Mouse (Mus musculus) right cerebral cortex, postnatal 25 days (tissue): ENCODE data around the gene Tia1.
A peak's percentile ranks its signal among the peaks of the same experiment; 100 is the strongest.

Experiments
- DNase-seq: peaks from one replicate; pipeline ENCODE4 v3.0.0; 2022

Tia1 gene

DNA sequence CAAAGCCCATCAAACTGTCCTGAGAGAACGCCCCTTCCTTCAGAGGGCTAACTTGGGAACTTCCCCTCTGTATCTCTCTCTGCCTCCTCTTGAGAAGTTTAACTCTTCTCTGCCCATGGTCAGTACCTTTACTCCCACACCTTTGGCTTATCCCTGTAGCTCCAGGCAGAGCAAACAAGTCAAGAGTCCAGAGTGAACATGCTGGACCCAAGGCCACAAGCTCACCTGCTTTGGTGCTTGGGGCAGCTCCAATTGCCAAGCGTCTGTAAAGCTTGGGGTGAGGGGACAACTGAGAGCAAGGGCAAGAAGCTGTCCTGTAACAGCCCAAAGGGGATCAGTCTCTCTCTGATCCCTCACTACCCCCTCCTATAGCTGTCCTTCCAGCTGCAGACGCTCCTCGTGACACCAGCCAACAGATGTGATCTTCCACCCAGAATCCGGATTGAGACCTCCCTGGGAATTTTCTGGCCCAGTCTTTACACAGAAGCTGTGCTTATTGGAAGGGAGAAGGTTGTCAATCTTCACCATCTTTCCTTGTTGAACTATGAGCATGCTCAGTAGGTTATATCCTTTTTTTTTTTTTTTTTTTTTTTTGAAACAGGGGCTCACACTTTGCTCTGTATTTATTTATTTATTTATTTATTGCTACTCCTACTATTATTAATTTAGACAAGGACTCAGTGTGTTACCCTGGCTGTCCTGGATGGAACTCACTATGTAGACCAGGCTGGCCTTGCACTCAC lies 18.5 kb upstream of the Tia1 start:
- DNase-seq: no peak

DNA sequence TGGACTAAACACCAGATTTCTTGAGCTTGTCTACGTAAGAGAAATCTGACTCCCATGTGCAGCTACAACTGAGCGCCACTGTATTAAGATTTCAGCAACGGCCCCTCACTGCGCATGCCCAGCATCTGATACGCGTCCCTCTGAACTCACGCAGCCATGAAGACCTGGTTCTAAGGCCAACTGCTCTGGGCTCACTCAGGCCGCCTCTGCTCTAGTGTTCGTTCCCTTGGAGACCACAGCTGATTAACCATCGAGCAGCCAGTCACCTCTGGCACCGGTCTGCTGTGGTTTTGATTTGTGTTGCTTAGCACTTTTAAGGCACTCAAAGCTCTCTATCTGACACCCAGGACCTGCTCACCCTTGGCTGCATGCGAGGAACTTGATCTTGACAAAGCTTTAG lies 16.7 kb upstream of the Tia1 start:
- no peak for DNase-seq

DNA sequence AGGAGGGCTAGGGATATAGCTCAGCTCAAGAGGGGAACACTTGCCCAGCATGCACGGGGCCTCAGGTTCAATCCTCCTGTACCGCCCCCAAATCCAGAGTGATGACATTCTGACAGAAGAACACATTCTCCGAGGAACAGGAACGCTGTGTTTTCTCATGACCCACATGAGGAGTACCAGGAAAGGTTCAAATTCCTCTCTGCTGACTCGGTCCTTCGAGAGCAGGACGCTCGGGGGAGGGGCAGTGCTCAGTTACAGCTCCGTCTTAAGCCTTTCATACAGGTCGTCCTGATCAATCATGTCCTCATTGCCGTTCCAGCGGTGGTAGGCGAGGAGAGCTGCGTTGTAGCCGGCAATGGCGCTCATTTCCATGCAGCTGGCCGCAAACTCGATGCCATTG lies 15.6 kb upstream of the Tia1 start:
- no peak for DNase-seq

DNA sequence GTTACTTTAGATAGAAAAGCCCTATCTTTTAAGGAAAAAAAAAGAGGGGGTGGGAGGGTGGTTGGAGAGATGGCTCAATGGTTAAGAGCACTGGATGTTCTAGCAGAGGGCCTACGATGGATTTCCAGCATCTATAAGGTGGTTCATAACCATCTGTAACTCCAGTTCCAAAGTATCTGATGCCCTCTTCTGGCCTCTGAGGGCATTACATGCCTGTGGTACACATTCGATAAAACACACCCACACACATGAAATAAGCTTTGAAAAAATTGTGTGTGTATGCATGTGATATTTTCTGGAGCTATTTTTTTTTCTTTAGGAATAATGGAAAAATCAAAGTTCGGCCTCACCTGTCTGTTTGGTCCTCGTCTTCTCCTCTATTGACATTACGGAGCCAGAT lies 12.7 kb upstream of the Tia1 start:
- no peak for DNase-seq

DNA sequence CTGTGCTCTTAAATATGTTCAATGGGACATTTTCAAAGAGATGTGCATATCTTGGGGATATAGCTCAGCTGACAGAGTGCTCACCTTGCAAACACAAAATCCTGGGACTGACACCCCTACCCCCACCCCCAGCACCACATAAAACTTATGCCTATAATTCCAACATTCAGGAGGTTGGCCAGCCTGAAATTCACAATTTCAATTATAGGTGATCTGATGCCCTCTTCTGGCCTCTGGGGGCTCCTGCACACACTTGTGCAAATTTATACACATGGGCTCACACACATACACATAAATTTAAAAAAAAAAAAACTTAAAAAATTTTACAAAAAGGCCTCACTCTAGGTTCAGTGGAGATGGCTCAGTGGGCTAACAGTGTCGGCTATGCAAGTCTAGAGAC lies 10.8 kb upstream of the Tia1 start:
- no peak for DNase-seq

DNA sequence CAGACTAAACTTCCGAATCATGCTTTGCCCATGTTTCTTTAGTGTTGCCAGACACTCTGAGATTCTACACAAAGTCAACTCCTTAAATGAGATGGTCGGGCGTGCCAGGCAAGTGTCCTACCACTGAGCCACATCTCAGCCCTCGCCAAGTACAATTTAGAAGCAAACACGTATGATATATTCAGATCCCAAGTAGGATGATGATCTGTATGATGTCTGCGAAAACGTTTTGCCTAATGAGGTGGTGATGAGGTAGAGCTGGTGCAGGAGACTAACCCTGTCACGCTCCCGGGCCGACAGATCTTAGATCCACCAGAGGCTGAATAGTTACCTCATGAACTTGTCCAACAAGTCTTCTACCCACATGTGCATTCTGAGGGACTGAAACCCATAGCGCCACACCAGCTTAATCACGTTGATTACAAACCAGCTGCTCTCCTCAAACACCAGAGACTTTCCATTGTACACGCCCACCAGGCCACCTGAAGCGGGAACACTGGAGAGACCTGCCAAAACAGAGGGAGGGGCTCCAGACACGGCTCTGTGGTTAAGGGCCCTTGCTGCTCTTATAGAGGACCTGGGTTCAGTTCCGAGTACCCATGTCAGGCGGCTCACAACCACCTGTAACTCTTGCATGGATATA lies 9.8 kb upstream of the Tia1 start:
- DNase-seq: no peak

DNA sequence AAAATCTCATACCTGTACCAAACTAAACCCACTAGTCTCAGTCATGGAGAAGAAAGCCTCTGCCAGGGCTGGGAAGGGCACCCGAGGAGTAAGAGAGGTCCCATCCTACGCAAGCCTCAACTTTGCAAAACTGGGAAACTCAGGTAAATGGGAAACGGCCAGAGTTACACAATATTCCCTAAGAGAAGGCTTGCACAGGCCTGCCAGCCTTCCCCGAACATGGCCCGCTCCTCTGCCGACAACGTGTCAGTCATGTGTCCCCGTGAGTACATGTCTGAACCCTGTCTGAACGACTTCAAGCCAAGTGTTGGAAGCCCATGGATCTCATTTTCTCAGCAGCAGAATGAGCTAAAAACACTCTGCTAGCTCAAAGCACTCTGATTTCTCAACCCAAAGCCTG lies 9.0 kb upstream of the Tia1 start:
- DNase-seq: no peak

DNA sequence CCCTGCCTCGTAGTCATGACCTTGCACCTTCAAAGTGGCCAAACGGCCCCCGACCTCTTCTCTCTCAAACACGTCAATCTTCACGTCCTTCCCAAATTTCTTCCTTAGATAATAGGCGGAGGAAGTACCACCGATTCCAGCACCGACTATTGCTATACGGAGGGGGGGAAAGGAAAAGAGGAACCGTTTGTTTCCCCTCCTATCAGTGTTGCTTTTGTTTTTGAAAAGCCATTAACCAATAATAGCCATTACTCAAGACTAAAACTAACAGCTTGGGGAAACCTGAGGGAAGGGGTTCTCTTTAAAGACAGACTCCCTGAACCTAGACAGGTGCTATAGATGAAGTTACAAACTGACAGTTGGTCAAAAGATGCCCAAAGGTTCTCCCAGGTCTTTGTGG lies 8.1 kb upstream of the Tia1 start:
- DNase-seq: no peak

DNA sequence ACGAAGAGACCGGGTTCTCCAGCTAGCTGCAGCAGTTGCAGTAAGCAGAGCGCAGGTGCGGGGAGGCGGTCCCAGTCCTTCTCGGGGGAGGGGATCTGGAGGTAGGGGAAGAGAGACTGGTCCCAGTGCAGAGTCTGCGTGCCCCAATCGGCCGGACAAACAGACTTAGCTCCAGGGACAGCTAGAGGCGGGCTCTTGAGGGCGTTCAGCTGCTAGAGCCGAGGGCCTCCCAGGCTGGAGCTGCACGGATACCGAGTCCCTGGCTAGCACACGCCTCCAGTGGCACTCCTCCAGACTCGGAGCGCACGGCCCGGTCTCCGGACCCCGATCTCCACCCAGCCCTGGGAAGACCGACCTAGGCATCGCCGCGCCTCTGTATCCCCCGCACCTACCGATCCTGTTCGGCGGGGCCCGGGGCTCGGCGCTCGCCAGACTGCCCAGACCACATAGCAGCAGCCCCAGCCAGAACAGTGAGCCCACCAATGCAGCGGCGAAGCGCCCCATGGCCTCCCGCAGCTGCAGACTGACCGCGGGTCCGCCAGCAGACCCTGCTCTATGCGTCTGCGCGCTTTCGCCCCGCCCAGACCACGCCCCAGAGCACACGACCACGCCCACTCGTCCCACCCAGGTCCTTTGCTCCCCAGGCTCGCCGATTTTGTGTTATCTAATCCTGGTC lies 7.3 kb upstream of the Tia1 start, which contains the start of gene Pcyox1:
Pcyox1 (minus strand) TSS at position 574 of the 676 bp plus-strand sequence.
- peak; percentile 87 for DNase-seq

DNA sequence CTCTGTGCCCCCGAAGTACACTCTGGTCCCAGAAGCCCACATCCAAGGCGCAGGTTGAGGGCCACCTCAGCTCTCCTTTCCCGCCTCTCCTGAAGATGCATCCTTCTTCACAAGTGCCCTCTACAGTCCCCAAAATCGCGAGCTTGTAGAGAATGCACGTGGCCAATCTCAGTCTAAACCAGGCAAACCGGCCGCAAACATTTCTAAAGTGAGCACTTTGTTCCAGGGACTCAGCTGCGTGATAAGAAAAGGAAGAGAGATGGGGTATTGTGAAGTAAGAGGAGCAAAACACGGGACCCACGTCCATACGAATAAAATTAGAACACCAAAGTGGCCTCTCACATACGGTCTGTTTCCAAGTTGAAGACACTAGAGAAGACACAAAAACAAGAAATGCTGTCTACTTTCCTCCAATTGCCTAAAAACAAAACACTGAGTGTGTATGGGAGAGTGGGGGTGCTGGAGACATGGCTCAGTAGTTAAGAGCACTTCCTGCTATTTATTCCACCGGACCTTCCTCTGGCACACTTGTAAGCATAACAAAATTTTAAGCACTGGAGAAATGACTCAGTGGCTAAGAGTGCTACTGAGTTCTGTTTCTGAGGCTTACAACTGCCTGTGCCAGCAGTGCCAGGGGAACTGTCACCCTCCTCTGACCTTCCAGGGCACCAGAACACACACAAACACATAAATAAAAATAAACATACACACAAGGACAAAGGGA lies 6.6 kb upstream of the Tia1 start:
- no peak for DNase-seq

DNA sequence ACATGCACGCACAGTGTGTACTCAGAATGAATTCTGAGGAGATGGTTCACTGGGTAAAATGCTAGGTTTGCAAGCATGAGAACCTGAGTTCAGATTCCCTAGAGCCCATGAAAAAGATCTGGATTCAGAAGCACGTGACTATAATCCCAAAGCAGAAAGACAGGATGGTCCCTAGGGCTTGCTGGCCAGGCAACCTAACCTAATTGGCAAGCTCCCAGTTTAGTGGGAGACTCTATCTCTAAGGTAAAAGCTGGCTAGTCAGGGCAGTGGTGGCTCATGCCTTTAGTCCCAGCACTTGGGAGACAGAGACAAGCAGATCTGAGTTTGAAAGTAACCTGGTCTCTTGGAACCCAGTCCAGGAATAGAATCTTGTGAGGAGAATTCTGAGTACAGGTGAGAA lies 5.0 kb upstream of the Tia1 start:
- DNase-seq: no peak

DNA sequence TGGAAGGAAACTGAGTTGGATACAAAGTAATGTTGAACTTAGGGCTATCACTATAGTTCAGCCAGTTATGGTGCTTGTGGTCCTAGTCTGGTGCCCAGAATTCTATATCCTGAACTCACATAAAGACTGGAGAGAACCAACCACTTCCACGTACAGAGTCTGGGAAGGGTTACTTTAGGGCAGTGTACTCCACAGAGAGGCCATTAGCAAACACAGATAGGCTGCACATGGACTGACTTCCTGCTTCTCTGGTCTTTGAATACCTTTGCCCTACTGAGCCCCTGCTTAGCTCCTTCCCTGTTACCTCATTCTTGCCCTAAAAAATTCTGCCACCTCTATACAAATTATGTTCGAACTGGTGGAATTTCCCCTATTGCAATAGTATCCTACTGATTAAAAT lies 4.0 kb upstream of the Tia1 start:
- DNase-seq: no peak

DNA sequence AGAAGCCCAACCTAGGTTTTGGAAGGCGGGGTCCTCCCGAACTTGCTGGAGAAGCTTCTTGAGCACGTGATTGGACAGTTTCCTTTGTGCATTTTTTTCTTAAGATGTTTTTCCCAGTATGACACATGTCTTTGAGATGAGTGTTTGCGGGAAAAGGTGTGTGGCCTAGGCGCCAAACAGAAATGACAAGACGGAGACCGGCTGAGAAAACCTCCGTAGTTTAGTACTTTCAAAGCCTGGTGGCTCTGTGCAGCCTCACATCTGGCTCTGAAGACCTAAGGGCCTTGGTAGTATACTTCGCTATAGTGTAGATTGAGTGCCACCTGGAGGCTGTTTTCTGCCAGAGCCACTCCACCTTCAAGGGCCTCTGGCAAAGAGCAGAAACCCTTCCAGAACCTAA lies 3.0 kb upstream of the Tia1 start:
- peak; percentile 23 for DNase-seq

DNA sequence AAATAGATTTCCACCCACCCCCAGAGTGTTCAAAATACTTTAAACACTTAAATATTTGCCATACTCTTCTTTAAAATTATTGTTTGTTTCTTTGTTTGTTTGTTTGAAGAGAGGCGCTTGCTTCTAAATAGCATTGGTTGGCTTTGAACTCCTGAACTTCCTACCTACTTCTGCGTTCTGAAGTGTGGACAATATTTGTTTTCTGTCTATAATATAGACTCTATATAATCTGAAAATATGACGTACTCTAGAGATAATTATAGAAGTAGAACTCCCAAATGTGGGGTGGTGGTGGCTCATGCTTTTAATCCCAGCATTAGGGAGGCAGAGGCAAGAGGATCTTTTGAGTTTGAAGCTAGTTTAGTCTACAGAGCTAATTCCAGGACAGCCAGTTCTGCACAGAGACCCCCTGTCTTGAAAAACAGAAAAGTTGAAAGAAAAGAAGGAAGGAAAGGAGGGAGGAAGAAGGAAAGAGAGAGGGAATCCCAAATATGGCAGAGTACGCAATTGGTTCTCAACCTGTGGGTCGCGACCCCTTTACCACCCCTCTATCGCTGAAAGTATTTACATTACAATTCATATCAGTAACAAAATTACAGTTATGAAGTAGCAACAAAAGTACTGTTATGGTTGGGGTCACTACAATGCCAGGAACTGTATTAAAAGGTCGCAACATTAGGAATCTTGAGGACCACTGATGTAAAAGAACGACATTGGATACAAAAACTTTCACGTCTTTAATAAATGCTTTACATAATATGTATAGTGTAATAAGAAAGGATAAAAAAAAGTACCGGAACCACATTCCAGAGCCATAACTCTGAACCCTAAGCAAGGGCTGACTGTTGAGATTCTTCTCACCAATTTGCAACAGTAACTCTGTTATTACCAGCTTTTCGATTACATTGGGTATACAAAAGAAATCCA lies 1.1 kb upstream of the Tia1 start:
- DNase-seq: no peak

DNA sequence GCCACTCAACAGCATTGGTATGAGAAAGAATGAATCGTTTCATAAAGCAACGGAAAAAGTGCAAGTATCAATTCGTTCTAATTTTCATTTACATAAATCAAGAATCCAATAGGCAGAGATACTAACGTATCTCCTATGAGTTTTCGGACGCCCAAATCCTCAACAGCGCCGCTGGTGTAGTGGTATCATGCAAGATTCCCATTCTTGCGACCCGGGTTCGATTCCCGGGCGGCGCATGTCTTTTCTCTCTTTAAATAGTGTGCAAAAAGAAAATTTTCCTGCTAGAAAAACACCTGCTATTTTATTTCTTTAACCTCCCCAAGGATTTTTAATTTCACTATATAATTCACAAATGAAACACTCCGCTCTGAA lies 305 bp upstream of the Tia1 start:
- DNase-seq: peak; percentile 88

DNA sequence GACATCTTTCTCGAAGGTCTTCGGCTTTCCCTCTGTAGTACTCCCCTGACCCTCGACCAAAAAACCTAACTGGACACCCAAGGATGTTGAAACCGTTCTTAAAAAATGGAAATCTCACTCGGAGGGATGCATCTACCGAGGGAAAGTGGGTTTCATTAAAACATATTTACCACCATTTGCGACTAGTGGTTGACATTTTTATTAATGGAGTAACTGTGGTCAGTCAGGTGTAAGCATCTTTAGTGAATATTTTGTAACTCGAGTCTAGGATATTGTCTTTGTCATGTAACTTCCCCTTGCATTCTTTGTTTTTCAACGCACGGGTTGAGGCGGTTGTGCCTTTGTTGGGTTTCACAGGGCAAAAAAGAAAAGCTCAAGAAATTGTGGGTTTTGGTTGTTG lies 977 bp downstream of the Tia1 start:
- DNase-seq: no peak

DNA sequence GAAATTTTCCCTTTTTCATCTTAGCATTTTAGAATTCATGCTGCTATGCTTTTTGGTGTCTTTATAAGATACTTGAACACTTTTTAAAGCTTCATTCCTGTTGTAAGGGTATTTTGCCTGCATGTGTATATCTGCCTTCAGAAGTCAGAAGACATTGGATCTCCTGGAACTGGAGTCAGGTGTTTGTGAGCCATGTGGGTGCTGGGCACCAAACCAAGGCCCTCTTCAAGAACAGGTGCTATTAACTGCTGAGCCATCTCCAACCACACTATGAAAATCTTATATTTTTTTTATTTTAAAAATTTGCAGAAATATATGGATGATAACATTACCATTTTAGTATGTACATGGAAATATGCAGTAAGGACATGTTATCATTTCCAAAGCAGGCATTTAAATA lies 2.3 kb downstream of the Tia1 start:
- DNase-seq: no peak

DNA sequence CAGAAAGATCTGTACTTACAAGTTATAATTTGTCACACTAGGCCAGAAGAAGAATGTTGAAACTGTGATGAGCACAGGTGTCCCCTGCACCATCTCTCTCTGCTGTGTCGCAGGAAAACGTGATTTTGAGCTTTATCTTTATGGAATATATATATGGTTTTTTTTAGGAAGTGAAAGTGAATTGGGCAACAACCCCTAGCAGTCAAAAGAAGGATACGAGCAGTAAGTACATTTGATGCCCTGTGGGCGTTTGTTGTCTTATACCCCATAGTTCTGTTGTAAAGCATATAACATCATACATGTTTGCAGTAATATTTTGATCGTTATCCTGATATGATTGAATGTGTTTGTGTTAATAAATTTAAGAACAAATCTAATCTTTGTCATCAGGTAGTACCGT lies 14.7 kb downstream of the Tia1 start:
- no peak for DNase-seq

DNA sequence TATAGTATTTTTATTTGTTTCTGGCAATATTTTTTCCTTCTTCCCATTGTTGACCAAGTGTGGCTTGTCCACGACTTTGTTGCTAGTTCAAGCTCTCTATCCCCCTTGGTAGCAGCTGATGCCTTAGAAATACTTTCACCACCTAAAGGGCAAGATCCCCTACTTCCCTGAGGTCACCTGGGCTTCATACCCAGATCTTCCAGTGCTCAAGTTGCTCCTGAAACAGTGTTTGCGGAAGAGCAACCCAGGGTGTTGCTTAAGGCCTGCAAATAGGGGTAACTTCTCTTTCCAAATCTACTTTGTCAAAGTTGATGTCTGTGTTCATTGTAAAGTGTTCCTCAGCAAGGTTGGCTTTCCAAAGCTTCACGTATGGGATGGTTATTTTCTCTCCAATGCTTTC lies 15.2 kb downstream of the Tia1 start:
- DNase-seq: no peak

DNA sequence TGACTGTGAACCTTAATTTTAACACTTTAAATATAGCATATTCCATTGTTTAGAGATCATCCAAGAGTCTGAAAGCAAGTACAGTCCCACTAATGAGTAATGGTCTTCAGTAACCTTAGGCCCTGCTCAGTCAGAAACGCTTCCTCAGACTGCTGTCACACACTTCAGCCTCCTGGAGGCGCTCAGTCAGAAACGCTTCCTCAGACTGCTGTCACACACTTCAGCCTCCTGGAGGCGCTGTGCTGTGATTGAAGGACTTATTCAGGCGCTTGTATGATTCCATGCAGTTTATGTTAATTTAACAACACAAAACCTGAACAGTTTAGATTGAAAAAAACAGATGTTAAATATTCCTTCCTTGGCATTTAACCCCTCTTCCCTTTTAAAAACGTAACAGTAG lies 16.5 kb downstream of the Tia1 start:
- DNase-seq: no peak

DNA sequence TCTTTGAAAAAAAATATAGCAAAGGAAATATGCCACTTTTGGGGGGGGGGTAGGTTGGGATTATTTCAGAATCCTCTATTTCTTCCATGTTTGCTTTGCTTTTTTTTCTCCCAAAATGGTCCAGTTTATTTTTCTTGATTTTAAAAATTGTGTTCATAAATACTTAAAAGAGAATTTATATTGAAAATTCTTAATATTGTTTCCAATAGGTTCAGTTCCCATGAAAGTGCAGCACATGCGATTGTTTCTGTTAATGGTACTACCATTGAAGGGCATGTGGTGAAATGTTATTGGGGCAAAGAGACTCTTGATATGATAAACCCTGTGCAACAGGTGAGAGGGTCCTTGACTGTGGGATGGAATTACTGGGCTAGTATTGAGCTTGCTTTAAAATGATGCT lies 22.3 kb downstream of the Tia1 start, which contains the start of gene Gm44790:
Gm44790 (plus strand) TSS at position 301 of the 400 bp plus-strand sequence.
- no peak for DNase-seq

DNA sequence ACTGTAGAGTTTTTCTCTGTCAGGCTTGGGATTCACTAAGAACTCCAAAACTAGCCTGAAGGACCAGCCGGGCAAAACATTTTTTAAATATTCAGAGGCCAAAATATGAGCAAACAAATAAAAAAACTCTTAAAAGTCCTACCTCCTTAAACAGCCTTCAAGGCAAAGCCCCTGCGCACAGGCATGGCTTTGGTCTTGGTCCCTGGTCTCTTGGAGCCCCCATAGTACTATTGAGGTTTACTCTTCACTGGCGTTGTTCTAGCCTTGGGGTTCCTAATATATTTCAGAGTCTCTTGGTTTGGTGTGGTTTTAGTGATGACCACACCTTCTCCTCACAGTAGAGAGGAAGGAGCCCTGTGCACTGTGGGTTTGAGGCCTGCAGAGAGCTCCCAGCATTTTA lies 27.5 kb downstream of the Tia1 start:
- no peak for DNase-seq

DNA sequence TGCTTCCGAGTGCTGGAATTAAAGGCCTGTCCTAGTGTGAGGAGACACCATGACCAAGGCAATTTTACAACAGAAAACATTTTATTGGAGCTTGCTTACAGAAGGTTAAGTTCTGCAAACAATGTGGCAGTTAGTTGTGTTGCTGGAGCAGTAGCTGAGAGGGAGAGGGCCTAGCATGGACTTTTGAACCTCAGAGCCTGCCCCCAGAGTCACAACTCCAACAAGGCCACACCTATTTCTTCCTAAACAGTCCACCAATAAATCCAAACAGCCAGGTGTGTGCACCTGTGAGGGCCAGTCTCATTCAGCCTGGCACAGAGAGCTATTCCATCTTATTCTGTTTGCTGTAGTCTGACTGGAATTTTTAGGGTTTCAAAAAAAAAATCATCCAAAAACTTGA lies 29.7 kb downstream of the Tia1 start:
- DNase-seq: no peak
